Mouse (Mus musculus) thymus, postnatal 4 days (tissue): ENCODE results near the gene Gabra1.

Experiments
- DNase-seq: peaks from one replicate; pipeline ENCODE4 v3.0.0; 2021

The Gabra1 gene

DNA sequence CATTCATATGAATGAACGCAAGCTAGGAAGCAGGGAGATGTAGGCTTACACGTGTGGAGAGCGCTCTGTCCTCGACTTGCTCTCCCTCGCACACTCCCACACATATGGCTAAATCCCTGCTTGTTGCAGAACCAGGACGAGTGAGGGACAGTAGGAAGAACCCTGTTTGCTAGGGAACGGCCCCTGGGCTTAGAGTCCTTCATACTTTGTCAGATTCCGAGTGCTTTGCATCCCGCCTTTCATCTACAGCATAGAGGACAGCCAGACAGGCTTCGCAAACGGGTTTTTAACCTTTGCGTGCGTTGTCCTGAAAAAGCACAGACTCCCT lies at the start of gene Gabra1:
TSS of gene Gabra1 (minus strand) at position 106 of the 328 bp plus-strand sequence.
- DNase-seq: no peak

DNA sequence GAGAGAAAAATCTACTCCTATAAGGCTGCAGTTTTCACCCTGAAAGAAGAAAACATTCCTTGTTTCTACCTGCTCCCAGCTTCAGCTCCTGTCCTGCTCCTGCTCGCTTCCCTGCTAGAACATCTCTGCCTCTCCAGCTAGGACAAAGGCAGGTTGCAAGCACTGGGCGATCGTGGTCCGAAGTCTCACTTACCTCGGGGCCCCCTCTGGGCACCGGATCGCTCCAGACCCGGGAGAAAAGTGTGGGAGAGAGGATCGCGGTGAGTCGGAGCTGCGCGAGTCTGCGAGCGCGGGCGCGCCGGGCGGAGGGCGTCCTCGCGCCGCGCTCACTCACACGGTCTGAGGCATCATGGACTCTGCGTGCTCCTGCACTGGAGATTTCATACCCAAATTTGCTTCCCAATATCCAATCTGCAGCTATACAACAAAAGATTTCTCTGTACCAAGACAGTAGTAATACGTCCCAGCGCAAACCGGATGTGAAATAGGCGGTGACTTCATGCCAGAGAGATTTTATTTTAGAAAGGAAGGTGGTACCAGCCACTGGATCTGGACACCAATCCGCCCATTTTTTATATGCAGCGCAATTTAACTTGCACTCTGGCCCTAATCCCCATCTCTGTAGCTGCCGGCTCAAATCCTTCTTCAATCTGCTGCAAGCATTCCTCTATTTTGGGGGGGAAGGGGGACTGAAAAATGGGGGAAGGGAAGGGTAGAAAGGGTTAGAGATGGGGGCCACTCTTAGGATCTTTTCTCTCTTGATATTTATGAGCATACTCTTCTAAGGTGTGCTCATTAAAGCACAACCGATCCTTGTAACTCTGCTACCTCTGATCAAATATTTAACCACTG lies 531 bp downstream of the Gabra1 start:
- no peak for DNase-seq

DNA sequence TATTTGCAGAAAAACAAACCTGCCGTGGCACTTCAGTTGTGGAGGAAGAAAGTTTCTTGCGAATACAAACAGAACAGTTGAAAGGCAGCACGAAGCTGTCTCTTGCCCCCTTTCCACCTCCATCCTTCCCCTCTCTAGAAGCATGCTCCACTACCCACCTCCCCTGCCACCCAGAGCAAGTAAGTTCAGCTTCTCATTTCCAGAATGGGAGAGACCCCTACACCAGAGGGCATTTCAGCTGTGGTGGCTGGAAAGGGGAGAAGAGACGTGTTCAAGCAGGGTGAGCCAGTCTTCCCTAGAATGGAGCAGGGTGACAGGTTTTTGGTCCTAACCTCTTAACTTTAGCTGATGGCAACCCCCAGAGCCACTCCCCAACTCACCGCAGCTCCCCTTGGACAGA lies 1.3 kb downstream of the Gabra1 start:
- DNase-seq: no peak

DNA sequence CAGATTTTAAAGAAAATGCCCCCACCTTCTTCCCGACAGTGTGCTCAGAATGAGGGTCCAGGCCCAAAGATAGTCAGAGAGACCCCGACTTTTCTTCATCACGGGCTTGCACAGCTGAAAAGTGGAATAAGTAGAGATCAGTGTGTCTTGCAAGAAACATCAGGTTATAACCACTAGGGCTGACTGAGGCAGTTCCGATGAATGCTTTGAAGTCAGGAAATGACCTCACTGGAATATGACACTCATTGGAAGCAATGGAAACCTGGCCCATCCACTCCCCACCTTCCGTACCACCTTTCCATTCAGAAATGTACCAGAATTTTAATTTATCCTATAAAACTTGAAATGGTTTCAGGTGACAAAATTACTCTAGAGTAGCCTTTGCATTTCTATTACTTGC lies 3.2 kb downstream of the Gabra1 start:
- no peak for DNase-seq

DNA sequence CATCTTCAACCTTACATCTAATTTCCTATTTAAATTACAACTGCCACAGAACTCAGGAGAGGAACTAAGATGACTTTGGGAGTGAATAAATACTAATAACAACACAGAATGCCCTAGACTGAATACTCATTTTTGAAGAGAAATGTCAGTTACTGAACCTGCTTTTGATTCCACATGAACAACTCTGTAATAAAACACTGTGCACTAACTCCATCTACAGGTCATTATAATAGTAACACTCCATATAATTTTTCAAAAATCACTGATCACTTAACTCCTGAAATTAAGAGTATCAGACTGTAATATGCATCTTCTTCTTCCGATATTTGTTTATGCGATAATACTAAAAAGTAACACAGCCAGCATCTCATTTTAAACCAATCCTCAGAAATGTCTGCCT lies 4.4 kb downstream of the Gabra1 start:
- DNase-seq: no peak

DNA sequence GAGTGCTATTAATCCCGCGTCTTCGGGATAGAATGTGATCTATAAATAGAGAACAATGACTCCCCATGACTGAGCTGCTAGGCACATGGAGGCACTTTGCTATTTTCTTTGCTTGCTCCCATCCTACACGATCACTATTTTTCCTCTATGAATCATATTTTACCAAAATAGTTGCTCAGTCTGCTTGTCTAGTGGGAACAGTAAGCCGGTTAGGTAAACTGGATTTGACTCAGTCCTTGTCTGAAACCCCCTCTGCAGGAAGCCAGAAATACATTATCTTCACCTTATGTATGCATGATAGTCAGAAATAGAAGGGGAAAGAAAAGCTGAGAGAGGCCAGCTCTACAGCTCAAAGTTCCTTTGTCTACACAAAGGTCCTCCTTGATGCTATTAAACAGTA lies 31.3 kb downstream of the Gabra1 start:
- DNase-seq: no peak

DNA sequence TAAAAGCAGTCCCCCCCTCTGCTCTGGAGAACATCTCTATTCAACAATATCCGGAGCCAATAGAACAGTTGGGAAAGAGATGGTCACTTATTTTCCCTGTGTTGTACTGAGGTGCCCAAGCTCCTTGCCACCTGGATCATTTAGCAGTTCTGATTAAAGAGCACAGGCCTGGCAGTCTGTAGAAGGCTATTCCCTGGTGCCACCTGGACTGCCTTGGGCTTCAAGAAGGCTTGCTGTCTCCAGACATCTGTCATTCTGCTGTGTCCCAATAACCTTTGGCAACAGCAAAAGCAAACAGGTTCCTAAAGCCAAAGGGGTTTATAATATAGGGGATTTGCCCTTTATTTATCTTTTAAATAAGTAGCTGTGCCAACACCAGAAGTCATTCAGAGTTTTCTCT lies 65.8 kb downstream of the Gabra1 start:
- no peak for DNase-seq

DNA sequence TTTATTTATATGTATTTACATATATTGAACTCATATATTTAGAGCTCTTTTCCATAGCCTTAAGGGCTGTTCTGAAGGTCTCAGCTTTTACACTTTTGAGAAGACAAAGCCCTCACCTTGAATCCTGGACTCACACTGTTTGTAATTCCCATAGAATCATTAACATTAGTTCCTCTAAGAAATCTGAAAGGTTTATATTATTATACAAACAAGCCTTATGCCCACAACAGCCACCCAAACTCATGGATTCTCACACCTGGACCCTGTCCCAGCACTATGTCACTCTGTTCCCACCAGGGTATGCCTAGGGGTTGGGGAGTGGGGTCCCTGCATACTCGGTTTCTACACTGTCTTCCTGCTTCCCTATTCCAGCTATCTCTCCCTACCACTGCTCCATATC lies 72.7 kb downstream of the Gabra1 start:
- DNase-seq: no peak

DNA sequence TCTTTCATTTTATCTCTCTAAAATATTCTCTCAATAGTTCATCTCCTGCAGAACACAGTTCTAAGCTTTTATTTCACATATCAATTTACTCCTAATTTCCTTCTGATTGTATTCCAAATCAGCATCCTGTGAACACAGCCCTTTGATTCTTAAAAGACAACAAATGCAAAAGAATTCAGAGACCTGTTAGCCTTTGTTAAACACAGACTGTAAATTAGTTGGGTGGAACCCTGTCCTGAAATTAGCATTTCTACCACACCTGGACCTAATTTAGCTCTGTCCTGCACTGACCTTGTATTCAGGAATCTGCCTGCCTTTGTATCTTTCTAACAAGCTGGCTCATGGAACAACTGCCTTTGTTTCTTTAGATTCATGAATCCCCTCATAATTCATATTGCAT lies 73.1 kb downstream of the Gabra1 start:
- no peak for DNase-seq

DNA sequence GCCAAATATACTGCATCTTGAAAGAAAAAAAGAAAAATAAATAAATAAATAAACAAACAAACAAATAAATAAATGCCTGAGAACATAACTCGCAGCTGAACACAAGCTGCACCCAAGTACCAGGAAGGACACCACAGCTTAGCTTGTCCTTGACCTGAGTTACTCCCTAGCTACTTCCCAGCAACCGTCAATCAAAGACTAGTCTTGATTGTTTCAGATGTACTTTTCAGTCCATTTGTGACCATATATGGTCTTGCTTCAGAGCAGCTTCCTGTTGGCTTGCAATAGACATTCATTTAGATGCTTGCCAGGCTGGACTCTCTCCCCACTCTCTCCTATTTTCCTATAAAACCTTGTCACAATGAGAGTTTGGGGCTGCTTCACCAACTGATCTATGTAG lies 87.2 kb downstream of the Gabra1 start:
- no peak for DNase-seq
